Mouse (Mus musculus) effector memory CD4-positive, alpha-beta T cell, adult 7 months (primary cell): Measurements from ENCODE around the gene Snap91. TPM values are rescaled to one million over a fixed set of nuclear protein-coding genes. Genes with fewer than 3 reads are reported as not detected.

Experiments used
- polyA plus RNA-seq: library from polyadenylated mRNA; unstranded; fragments of 100-300 nt; shearing (Covaris generic); gene quantifications from one replicate; pipeline ENCODE4 v1.2.1, GENCODE M21; 2017

The Snap91 gene
- polyA plus RNA-seq: 0.49 TPM

GRCm38 (mm10) chr9:86880113-86880972, at the start of gene Snap91:
TSS of gene Snap91 (minus strand) at chr9:86880654.

GRCm38 (mm10) chr9:86742959-86743911, 137.2 kb downstream of the Snap91 start, which contains the start of gene Prss35:
TSS of gene Prss35 (plus strand) at chr9:86743649.

Other genes with a start within 250 kb of the Snap91 start
- 0.15 TPM for gene Me1, start 184.7 kb downstream of the Snap91 start, polyA plus RNA-seq
- not detected for gene Prss35, start 137.0 kb downstream of the Snap91 start, polyA plus RNA-seq
- gene Ripply2, start 134.9 kb upstream of the Snap91 start, polyA plus RNA-seq: not detected
- 121 TPM for gene Cyb5r4, start 141.4 kb upstream of the Snap91 start, polyA plus RNA-seq